Mouse (Mus musculus) midbrain, embryonic 12.5 days (tissue): ENCODE data around the gene Rasa3. TPM values are rescaled to one million over a fixed set of nuclear protein-coding genes. Genes with fewer than 3 reads are reported as not detected.

Source experiments
- ATAC-seq: fragments of 200-750 bp; cut with Nextera tagmentation; 2 replicates; pipeline ENCODE4 v1.8.0; 2017; ENCODE audit warnings: low read depth, moderate TSS enrichment, moderate library complexity; ENCODE audit not compliant: low FRiP score
- H3K27ac ChIP-seq: fragments of 300-500 bp; sonication (generic); replicated peaks from 2 replicates; pipeline ENCODE4 v1.5.1; 2016; ENCODE audit warnings: mild to moderate bottlenecking
- H3K27me3 ChIP-seq: fragments of 300-500 bp; sonication (generic); 2 replicates; pipeline ENCODE4 v1.6.1; 2016; ENCODE audit warnings: mild to moderate bottlenecking
- H3K36me3 ChIP-seq: fragments of 300-500 bp; sonication (generic); 2 replicates; pipeline ENCODE4 v1.6.1; 2016
- H3K4me1 ChIP-seq: fragments of 300-500 bp; sonication (generic); 2 replicates; pipeline ENCODE4 v1.6.1; 2016
- H3K4me2 ChIP-seq: fragments of 300-500 bp; sonication (generic); replicated peaks from 2 replicates; pipeline ENCODE4 v1.6.1; 2016; ENCODE audit warnings: mild to moderate bottlenecking, moderate library complexity
- H3K4me3 ChIP-seq: fragments of 300-500 bp; sonication (generic); 2 replicates; pipeline ENCODE4 v1.5.1; 2016; ENCODE audit warnings: mild to moderate bottlenecking
- H3K9ac ChIP-seq: fragments of 300-500 bp; sonication (generic); replicated peaks from 2 replicates; pipeline ENCODE4 v1.6.1; 2016; ENCODE audit warnings: mild to moderate bottlenecking, moderate library complexity
- H3K9me3 ChIP-seq: fragments of 300-500 bp; sonication (generic); 2 replicates; pipeline ENCODE4 v1.6.1; 2016; ENCODE audit warnings: mild to moderate bottlenecking
- WGBS: fragments of 180-500 bp; shearing (Covaris S2); methylation state at CpG from one replicate; pipeline ENCODE4 v1.1.7; 2016; 5-methylcytosine and 5-hydroxymethylcytosine counted together
- polyA plus RNA-seq: library from polyadenylated mRNA; unstranded; fragments of >200 nt; fragmentation: Nextera tagmentation; extraction: Ambion mirVana; gene quantifications from 2 replicates; pipeline ENCODE4 v1.2.1, GENCODE M21; 2016

Rasa3 gene
- polyA plus RNA-seq, 1 experiment from 2014 or later = 23.7 TPM

DNA sequence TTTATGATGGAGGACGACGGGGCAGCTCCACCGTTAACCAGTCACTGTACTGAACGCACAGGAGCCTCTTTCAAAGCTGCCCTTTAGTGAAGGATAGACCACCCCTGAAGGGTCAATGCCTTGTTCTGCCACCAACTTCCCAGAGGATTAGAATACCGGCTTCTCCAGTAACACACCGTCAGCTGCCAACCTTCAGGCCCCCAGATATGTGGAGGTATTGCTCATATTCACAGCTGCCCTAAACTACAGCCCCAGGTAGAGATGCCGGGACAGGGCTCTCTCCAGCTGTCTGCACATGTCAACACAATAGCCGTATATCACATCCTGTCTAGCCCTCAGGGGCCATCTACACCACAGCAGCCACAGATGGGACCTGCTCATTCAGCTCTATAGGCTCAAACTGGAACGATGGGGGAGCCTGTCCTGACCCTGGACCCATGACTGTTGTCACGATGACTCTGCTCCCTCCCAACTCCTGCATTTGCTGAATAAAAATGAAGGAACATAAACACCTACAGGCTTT is 34.7 kb downstream of the Rasa3 start:
- no peak overlapping the region for H3K27ac ChIP-seq
- H3K9me3 ChIP-seq = no peaks in the 10 kb centered on the region
- H3K4me1 ChIP-seq = peaks cover 20% of the 10 kb centered on the region
- 89% methylated on average over 10 of the region's 10 CpGs for WGBS
- no peak overlapping the region for H3K9ac ChIP-seq
- no peak for ATAC-seq
- no peak overlapping the region for H3K4me2 ChIP-seq
- H3K36me3 ChIP-seq = no peaks in the 10 kb centered on the region
- no peak overlapping the region for H3K4me3 ChIP-seq
- no peaks in the 10 kb centered on the region for H3K27me3 ChIP-seq

DNA sequence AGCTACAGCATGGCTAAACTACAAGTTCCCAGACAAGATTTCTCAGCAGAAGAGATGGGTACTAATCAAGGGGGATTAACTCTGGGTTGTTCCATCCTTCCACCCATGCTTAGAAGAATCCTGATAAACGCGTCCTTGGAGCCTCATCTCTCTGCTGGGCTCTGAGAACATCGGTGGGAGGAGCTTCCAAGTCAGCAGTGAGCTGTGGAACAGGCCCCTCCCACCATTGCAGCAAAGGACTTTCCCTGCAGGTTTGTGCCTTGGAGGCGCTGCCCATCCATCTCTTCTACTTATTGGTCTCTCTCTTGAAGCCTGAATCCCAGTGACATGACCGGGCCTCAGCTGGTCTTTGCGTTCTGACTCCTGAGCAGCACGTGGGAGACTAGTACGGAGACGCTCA is 36.2 kb downstream of the Rasa3 start:
- Histone ChIP-seq H3K4me3 (no peak overlapping the region), H3K4me2 (no peak overlapping the region), H3K27ac (no peak overlapping the region), H3K9ac (no peak overlapping the region), H3K4me1 (peaks cover 20% of the 10 kb centered on the region), H3K36me3 (no peaks in the 10 kb centered on the region), H3K9me3 (no peaks in the 10 kb centered on the region), H3K27me3 (no peaks in the 10 kb centered on the region)
- 60% methylated on average over 9 of the region's 9 CpGs for WGBS
- no peak for ATAC-seq

DNA sequence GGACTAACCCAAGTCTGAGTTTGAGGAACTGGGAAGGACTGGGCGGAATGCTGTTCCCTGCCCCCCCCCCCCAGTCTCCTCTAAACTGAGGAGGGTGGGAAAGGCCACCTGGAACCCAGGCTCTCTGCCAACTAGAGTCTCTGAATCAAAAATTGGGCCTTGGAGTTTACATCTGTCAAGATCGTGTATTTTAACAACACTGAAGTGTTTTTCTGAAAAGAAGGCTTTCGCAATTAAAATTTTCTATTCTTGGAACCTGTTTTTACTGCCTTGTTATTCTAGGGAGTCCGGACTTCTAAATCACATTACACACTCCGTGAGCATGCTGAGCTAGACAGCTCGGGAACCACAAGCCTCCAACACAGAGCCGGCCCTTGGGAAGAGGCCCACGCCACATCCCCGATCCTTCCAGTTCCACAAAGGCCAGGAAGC is 36.9 kb downstream of the Rasa3 start:
- 63% methylated on average over 9 of the region's 9 CpGs for WGBS
- H3K4me1 ChIP-seq = peaks cover 14% of the 10 kb centered on the region

DNA sequence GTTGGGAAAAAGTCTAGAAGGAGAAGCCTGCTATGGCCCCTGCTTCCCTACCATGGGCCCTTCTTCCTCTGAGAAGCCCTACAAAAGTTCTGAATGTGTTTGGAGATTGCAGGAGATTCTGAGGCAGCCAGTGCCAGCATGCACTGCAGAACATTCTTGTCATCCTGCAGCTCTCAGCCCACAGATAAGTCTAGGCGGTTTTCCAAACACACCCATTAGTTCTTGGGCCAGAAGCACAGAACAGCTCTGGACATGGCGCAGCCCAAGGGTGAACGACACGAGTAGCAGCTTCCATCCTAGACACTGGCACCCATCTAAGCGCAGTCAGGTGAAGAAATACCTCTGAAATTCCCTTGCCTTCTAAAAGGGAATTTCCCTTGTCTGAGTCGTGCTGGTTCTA is 44.3 kb downstream of the Rasa3 start:
- H3K9ac ChIP-seq = no peak overlapping the region
- ATAC-seq = no peak
- H3K4me2 ChIP-seq = no peak overlapping the region
- no peaks in the 10 kb centered on the region for H3K4me1 ChIP-seq
- H3K36me3 ChIP-seq = no peaks in the 10 kb centered on the region
- H3K27me3 ChIP-seq = no peaks in the 10 kb centered on the region
- H3K27ac ChIP-seq = no peak overlapping the region
- 90% methylated on average over 6 of the region's 6 CpGs for WGBS
- H3K4me3 ChIP-seq = no peak overlapping the region
- no peaks in the 10 kb centered on the region for H3K9me3 ChIP-seq

More for the DNA sequence above, 36.9 kb downstream of the Rasa3 start:
- ATAC-seq = no peak
- Histone ChIP-seq H3K4me2 (no peak overlapping the region), H3K9me3 (no peaks in the 10 kb centered on the region), H3K9ac (no peak overlapping the region), H3K36me3 (no peaks in the 10 kb centered on the region), H3K4me3 (no peak overlapping the region), H3K27ac (no peak overlapping the region), H3K27me3 (no peaks in the 10 kb centered on the region)

DNA sequence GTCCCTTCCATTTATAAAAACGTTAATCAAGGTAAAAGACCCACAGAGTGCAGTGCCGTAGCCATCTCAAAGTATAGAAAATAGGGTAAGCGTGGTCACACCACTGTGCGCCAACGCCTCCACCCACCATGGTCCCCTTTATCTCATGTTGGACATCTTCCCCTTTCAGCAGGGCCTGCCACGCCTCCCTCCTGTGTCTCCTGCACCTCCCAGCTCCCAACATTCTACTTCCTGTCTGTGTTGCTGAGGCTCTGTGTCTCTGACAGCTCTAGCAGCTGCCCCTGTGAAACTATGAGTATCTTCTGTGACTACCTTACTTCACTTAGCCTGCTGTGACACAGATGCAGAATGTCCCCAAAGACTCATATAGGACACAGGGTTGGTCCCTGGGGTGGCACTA is 45.1 kb downstream of the Rasa3 start:
- Histone ChIP-seq H3K27ac (no peak overlapping the region), H3K36me3 (0 out of 2 replicates have a peak, but pooled peaks cover 2% of the 10 kb centered on the region), H3K9me3 (no peaks in the 10 kb centered on the region), H3K27me3 (no peaks in the 10 kb centered on the region), H3K4me1 (no peaks in the 10 kb centered on the region), H3K4me3 (no peak overlapping the region), H3K4me2 (no peak overlapping the region), H3K9ac (no peak overlapping the region)
- ATAC-seq = no peak
- 90% methylated on average over 6 of the region's 6 CpGs for WGBS

DNA sequence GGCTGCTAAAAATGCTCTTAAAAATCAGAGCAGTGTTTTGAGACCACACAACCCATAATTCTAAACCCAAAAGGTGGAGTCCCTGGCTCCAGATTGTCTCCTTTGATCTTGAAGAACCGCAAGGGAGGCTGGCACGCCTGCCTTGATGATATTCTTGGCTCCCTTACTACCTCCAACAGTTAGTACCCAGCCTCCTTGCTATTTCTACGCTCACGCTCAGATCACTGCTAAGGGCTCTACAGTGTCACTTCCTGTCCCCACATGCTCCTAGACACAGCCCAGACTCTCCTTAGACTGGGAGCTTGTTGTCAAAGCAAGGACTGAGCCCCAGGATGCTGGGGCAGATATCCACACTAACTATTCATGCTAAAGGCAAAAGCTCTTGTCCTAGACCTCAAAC is 46.6 kb downstream of the Rasa3 start:
- 0 out of 2 replicates have a peak, but pooled peaks cover 5% of the 10 kb centered on the region for H3K36me3 ChIP-seq
- no peak overlapping the region for H3K4me3 ChIP-seq
- ATAC-seq = no peak
- no peak overlapping the region for H3K4me2 ChIP-seq
- H3K27ac ChIP-seq = no peak overlapping the region
- 86% methylated on average over 4 of the region's 4 CpGs for WGBS
- no peaks in the 10 kb centered on the region for H3K9me3 ChIP-seq
- no peak overlapping the region for H3K9ac ChIP-seq
- H3K4me1 ChIP-seq = no peaks in the 10 kb centered on the region
- H3K27me3 ChIP-seq = no peaks in the 10 kb centered on the region

DNA sequence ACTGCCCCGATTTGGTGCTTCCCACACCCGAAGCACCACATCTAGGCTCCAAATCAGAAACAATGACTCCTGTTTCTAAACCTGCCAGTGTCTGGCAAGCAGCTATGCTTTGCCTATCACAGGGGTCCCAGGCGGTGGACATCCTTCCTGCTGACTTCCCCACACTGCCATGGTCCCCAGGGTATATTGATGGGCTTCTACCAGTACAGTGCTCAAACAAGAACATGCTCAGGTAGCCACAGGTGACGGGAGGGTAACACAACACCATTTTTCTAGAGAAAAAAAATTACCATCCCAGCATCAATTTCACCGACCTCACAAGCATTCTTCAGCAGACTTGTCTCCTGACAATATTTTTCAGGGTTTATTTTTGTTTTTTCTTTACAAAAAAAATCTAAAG is 47.2 kb downstream of the Rasa3 start:
- Histone ChIP-seq H3K4me2 (no peak overlapping the region), H3K4me3 (no peak overlapping the region), H3K27me3 (no peaks in the 10 kb centered on the region), H3K4me1 (peaks cover 2% of the 10 kb centered on the region; the same call in 1 of the 2 replicates), H3K9ac (no peak overlapping the region), H3K9me3 (no peaks in the 10 kb centered on the region), H3K27ac (no peak overlapping the region), H3K36me3 (0 out of 2 replicates have a peak, but pooled peaks cover 5% of the 10 kb centered on the region)
- 80% methylated on average over 5 of the region's 5 CpGs for WGBS
- no peak for ATAC-seq

DNA sequence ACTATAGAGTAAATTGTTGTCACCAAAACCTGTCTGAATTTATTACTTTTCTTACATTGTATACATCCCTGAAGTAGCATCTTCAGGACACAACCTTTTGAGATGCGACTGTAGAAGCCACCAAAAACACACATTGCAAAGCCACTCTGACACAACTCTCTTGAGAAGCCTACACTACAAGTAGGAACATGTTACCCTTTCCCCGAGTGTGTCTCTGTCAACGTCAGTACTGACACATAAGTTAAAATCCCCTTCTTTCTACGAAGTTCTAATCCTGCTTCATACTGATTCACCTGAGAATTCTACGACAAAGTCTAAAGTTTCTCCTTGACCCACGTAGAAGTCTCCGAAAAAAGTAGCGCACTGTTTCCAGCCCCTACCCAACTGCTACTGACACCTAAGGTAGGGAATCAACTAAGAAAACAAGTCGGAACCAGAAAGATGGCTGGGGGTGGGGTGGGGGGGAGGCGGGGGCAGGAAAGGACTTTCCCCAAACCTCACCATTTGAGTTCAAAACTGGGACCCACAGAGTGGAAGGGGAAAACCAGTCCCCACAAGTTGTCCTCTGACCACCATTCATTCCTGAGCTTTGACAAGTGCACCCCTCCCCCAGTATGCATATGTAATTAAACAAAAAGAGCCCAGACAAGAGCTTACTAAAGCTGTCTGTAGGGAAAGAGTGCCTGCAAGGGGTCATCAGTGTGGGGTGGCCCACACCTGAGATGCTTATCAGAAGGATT is 47.9 kb downstream of the Rasa3 start:
- peaks cover 8% of the 10 kb centered on the region for H3K4me1 ChIP-seq
- no peak overlapping the region for H3K4me2 ChIP-seq
- no peak overlapping the region for H3K27ac ChIP-seq
- no peaks in the 10 kb centered on the region for H3K27me3 ChIP-seq
- H3K4me3 ChIP-seq = no peak overlapping the region
- WGBS = 89% methylated on average over 10 of the region's 10 CpGs
- H3K9me3 ChIP-seq = no peaks in the 10 kb centered on the region
- H3K36me3 ChIP-seq = 0 out of 2 replicates have a peak, but pooled peaks cover 5% of the 10 kb centered on the region
- no peak overlapping the region for H3K9ac ChIP-seq
- ATAC-seq = no peak

DNA sequence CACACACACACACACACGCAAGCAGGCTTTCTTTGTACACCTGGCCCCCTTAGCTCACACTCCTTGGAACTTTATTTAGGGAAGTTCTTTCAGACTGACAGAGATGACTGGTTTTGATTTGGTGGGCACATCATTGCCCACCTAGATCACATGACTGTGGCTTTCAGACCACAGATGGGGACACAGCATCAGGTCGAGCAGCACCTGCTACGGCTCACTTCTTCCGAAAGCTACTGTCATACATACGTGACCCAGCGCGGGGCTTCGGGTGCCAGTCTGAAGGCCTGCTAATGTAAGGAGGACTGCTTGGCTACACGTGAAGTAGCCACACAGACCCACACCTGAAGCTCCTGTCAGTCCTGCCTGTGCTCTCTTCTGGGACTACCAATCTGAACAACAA is 49.3 kb downstream of the Rasa3 start:
- Histone ChIP-seq H3K9ac (no peak overlapping the region), H3K4me3 (no peak overlapping the region), H3K9me3 (no peaks in the 10 kb centered on the region), H3K4me1 (peaks cover 23% of the 10 kb centered on the region), H3K27me3 (no peaks in the 10 kb centered on the region), H3K27ac (no peak overlapping the region), H3K36me3 (0 out of 2 replicates have a peak, but pooled peaks cover 5% of the 10 kb centered on the region), H3K4me2 (no peak overlapping the region)
- 95% methylated on average over 9 of the region's 9 CpGs for WGBS
- no peak for ATAC-seq

DNA sequence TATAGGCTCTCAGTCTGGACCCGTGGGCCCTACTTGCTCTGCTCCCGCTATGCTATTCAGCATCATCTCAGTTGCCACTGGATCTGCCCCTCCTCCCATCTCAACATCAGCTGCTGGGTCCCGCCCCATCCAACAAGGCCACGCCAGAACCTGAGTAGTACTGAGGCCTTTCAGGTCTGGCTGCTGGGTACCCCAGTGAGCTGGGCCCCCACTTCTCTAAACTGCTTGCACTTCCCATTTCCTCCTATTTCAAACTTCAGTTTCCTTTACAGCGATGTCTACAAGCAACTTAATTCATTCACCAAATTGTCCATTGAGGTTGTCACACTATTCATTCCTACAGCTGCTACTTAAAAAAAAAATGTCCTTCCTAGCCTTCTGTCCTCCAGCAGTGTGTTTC is 49.8 kb downstream of the Rasa3 start:
- 95% methylated on average over 5 of the region's 5 CpGs for WGBS
- ATAC-seq = no peak
- no peaks in the 10 kb centered on the region for H3K9me3 ChIP-seq

DNA sequence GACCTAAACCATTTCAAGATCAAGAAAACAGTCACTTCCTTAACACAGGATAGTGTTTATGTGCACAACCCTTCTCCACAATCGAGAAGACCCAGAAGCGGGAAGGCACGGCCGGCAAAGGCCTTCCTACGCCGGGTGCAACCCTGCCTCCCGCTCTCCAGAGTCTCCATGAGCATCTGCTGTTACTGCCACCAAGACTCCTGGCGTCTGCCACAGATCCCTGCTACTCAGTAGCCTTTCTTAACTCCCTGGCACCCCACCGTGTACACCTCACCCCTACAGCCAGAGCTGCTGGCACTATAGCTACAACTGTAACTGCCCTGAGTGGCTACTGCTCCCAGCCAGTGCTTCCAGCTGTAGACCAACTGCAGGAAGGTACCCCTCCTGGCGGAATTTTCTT is 51.3 kb downstream of the Rasa3 start:
- H3K36me3 ChIP-seq = 0 out of 2 replicates have a peak, but pooled peaks cover 5% of the 10 kb centered on the region
- peaks cover 28% of the 10 kb centered on the region for H3K4me1 ChIP-seq
- no peak overlapping the region for H3K4me2 ChIP-seq
- WGBS = 85% methylated on average over 10 of the region's 10 CpGs
- no peak overlapping the region for H3K27ac ChIP-seq
- no peaks in the 10 kb centered on the region for H3K27me3 ChIP-seq
- no peaks in the 10 kb centered on the region for H3K9me3 ChIP-seq
- no peak overlapping the region for H3K4me3 ChIP-seq
- ATAC-seq = no peak
- no peak overlapping the region for H3K9ac ChIP-seq

More for the DNA sequence above, 49.8 kb downstream of the Rasa3 start:
- H3K36me3 ChIP-seq = 0 out of 2 replicates have a peak, but pooled peaks cover 5% of the 10 kb centered on the region
- H3K4me1 ChIP-seq = peaks cover 28% of the 10 kb centered on the region
- H3K4me3 ChIP-seq = no peak overlapping the region
- H3K4me2 ChIP-seq = no peak overlapping the region
- no peaks in the 10 kb centered on the region for H3K27me3 ChIP-seq
- no peak overlapping the region for H3K27ac ChIP-seq
- H3K9ac ChIP-seq = no peak overlapping the region

DNA sequence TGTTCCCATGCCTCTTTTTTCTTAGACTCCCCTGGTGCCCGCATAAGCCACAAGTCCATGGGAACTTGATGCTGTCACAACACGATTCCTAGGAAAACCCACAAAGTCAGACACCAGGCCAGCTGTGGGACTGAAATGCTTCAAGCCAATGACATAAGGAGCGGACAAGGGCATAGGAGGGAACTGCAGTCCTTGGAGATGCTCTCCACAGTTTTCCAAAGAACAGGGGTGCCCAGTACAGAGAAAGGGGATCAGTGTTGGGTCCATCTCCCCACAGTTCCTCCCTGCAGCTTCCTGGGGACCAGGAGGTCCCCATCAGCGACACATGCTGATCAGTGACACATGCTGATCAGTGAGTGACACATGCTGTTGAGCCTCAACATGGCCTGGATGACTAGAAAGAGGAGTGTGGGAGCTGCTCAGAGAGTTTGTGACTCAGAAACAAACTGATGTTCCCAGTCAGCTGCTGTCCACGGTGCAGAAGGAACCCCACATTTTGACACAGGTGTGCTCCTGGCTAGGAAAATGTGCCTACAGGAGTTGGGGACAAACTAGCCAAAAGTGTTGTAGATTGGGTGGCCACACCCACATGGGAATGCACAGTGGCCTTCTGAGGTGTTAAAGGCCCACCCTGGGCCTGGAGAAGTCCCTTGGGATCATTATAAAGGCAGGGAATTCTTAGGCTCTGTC is 52.0 kb downstream of the Rasa3 start:
- Histone ChIP-seq H3K27ac (no peak overlapping the region), H3K9ac (no peak overlapping the region), H3K36me3 (0 out of 2 replicates have a peak, but pooled peaks cover 5% of the 10 kb centered on the region), H3K4me2 (no peak overlapping the region), H3K9me3 (no peaks in the 10 kb centered on the region), H3K4me3 (no peak overlapping the region), H3K27me3 (no peaks in the 10 kb centered on the region), H3K4me1 (peaks cover 28% of the 10 kb centered on the region)
- no peak for ATAC-seq
- WGBS = 84% methylated on average over 5 of the region's 5 CpGs
